Mouse (Mus musculus): ENCODE measurements around the gene Chtop. TPM values are rescaled to one million over a fixed set of nuclear protein-coding genes. Genes with fewer than 3 reads are reported as not detected.

The Chtop gene
- polyA plus RNA-seq, 1 experiment, result 92.0 TPM

DNA sequence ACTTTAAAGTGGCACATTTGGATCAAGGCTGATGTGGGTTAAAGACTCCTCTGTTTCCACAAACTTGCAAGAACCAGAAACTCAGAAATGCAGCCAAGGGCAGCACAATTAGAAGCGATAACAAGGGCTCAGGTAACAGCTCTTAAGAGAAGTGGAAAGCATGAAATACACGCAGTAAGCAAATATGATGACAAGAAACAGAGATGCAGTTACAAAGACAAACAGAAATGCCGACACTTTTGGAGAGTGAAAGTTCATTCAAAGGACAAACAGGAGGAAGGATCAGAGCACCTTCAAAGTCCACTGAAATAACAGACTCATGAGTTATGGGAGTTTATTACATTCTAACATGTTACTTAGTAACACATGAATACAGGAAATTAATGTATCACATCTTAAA is 2.9 kb downstream of the Chtop start:
- 94% methylated on average over 3 of the region's 3 CpGs for WGBS
- H3K4me1 ChIP-seq (ENCODE audit: control insufficient read depth, insufficient read depth, low read length), result no peaks in the 10 kb centered on the region; the same call in 1 of the 2 replicates
- no peak for TF ChIP-seq CTCF (IDR thresholded peaks at IDR 0.05; ENCODE audit: control insufficient read depth, insufficient read depth, low read length)
- no peak for TF ChIP-seq POLR2A (IDR thresholded peaks at IDR 0.05; ENCODE audit: borderline replicate concordance, control insufficient read depth, low read depth, low read length)
- H3K4me3 ChIP-seq (replicated peaks; ENCODE audit: control insufficient read depth, low read depth, low read length), result no peak overlapping the region
- no peak overlapping the region for H3K27ac ChIP-seq (ENCODE audit: control insufficient read depth, insufficient read depth, low read depth, low read length, poor library complexity)

- Histone ChIP-seq H3K4me3 (replicated peaks; ENCODE audit: control insufficient read depth, low read depth, low read length) (no peak overlapping the region), H3K4me1 (ENCODE audit: control insufficient read depth, insufficient read depth, low read length) (no peaks in the 10 kb centered on the region; the same call in 1 of the 2 replicates), H3K27ac (ENCODE audit: control insufficient read depth, insufficient read depth, low read depth, low read length, poor library complexity) (no peak overlapping the region)
- TF ChIP-seq POLR2A (IDR thresholded peaks at IDR 0.05; ENCODE audit: borderline replicate concordance, control insufficient read depth, low read depth, low read length), result no peak
- TF ChIP-seq CTCF (IDR thresholded peaks at IDR 0.05; ENCODE audit: control insufficient read depth, insufficient read depth, low read length), result no peak
- 90% methylated on average over 5 of the region's 5 CpGs for WGBS
These were observed 4.1 kb downstream of the Chtop start for GRCm38 (mm10) chr3:90505216-90505615.

DNA sequence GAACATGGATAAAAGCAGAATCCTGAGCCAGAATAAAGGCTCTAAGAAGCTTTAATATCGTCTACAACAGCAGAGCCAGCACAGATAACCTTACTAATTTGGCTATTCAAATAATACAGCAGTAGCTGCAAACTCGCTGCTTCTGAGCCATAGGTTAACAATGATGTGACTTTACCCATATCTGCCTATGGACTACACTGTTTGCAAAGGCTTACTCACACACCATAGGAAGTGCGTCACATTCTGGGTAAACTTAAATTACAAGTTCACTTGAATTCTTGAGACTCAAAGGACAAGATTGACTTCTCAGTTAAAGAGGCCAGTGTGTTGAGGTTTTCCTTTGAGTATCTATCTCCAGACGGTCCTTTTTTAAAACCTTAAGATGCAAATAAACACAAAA is 5.9 kb downstream of the Chtop start:
- H3K4me3 ChIP-seq (replicated peaks; ENCODE audit: control insufficient read depth, low read depth, low read length), result no peak overlapping the region
- no peak overlapping the region for H3K27ac ChIP-seq (ENCODE audit: control insufficient read depth, insufficient read depth, low read depth, low read length, poor library complexity)
- 85% methylated on average over 4 of the region's 4 CpGs for WGBS
- TF ChIP-seq CTCF (IDR thresholded peaks at IDR 0.05; ENCODE audit: control insufficient read depth, insufficient read depth, low read length) (no peak), POLR2A (IDR thresholded peaks at IDR 0.05; ENCODE audit: borderline replicate concordance, control insufficient read depth, low read depth, low read length) (no peak)
- no peaks in the 10 kb centered on the region; the same call in 1 of the 2 replicates for H3K4me1 ChIP-seq (ENCODE audit: control insufficient read depth, insufficient read depth, low read length)

DNA sequence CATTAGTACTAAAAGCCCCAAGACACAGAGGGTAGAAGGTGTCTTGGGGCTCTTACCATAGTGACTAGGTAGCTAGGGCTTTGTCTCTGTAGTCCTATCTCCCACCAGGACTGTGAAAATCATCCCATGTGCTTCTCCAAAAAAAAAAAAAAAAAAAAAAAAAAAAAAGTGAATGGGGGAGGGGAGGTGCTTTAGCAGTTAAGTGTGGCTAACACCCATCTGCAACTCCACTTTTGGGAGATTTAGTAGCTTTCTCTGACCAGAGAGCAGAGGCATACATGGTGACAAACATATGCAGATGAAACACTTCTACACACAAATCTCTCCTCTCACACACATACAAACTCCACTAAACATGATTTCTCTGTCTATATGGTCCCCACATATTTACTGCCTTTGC is 11.7 kb downstream of the Chtop start:
- TF ChIP-seq POLR2A (IDR thresholded peaks at IDR 0.05; ENCODE audit: borderline replicate concordance, control insufficient read depth, low read depth, low read length), result no peak
- no peak for TF ChIP-seq CTCF (IDR thresholded peaks at IDR 0.05; ENCODE audit: control insufficient read depth, insufficient read depth, low read length)
- no peak overlapping the region for H3K4me3 ChIP-seq (replicated peaks; ENCODE audit: control insufficient read depth, low read depth, low read length)
- no peaks in the 10 kb centered on the region for H3K4me1 ChIP-seq (ENCODE audit: control insufficient read depth, insufficient read depth, low read length)
- no peak overlapping the region for H3K27ac ChIP-seq (ENCODE audit: control insufficient read depth, insufficient read depth, low read depth, low read length, poor library complexity)

DNA sequence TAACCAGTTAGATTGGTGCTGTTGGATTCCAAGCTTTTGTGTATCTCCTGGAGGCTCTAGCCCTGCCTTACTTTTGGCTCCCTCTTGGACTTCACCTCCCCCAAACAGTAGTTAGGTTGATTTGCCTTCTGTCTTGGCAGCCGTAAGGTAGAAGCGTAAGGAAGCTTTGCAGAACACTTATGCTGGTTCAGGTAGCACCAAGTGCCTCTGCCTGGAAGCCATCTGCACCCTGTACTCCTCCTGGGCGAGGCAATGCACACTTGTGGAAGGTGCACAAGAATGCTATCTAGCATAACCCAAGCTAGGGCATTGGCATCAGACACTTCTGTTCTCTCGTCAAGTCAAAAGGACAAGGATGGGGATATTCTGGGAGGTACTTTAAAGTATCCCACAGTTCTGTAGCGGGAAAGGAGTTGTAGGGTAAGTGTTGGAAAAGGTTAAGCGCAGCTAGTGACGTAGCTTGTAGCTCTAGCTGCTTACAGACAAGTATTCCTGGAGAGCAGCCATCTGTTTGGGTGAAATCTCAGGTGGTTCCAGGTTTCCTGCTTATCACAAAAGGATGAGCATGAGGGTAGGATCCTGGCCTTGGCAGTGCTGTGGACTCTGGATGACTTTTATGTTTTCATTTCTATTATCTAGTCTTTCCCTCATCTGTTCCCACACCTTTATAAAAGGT is 13.3 kb downstream of the Chtop start:
- H3K4me1 ChIP-seq (ENCODE audit: control insufficient read depth, insufficient read depth, low read length), result no peaks in the 10 kb centered on the region
- WGBS, result 90% methylated on average over 7 of the region's 7 CpGs
- no peak overlapping the region for H3K27ac ChIP-seq (ENCODE audit: control insufficient read depth, insufficient read depth, low read depth, low read length, poor library complexity)
- H3K4me3 ChIP-seq (replicated peaks; ENCODE audit: control insufficient read depth, low read depth, low read length), result no peak overlapping the region
- TF ChIP-seq CTCF (IDR thresholded peaks at IDR 0.05; ENCODE audit: control insufficient read depth, insufficient read depth, low read length) (no peak), POLR2A (IDR thresholded peaks at IDR 0.05; ENCODE audit: borderline replicate concordance, control insufficient read depth, low read depth, low read length) (no peak)

DNA sequence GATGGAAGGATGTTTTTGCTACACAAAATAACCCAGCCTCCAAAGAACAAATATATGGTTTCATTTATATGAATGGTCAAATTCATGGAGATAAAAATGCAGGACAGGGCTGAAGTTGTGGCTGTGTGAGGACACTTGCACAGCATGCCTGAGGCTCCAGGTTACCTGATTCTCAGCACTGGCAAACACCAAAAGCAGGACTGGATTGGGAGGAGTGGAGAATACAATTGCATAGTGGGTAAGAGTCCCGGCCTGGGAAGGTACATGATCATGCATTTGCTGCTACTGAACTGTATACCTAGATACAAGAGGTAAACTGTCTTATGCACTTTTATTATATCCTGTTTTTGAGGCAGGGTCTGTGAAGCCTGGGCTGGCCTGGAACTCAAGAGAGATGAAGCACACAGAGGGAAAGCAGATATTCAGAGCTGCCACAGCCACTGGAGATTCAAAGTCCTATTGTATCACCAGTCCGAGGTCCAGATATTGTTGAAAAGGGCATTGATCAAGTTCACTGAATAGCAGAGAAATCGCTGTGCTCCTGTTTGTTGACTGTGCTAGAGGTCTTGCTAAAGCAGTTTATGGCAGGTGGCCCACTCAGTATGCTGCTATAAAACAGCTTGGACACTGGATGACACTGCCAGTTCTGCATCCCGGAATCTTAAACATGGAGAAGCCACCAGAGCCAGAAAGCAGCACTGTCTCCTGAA is 15.3 kb downstream of the Chtop start:
- WGBS, result 82% methylated on average over 4 of the region's 4 CpGs
- H3K4me1 ChIP-seq (ENCODE audit: control insufficient read depth, insufficient read depth, low read length), result no peaks in the 10 kb centered on the region
- TF ChIP-seq POLR2A (IDR thresholded peaks at IDR 0.05; ENCODE audit: borderline replicate concordance, control insufficient read depth, low read depth, low read length) (no peak), CTCF (IDR thresholded peaks at IDR 0.05; ENCODE audit: control insufficient read depth, insufficient read depth, low read length) (no peak)
- H3K4me3 ChIP-seq (replicated peaks; ENCODE audit: control insufficient read depth, low read depth, low read length), result no peak overlapping the region
- no peak overlapping the region for H3K27ac ChIP-seq (ENCODE audit: control insufficient read depth, insufficient read depth, low read depth, low read length, poor library complexity)

DNA sequence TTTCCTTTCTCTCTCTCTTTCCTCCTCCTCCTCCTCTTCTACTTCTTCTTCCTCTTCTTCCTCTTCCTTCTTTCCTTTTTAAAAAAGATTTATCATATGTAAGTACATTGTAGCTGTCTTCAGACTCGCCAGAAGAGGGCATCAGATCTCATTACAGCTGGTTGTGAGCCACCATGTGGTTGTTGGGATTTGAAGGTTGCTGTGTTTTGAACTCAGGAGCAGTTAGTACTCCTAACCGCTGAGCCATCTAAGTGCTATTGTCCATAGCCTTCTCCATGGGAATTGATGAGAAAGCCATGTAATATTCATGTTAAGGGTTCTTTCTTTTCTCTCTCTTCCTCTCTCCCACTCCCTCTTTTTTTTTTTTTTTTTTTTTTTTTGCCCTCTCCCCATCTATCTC is 17.9 kb downstream of the Chtop start:
- WGBS, result 33% methylated on average over 2 of the region's 2 CpGs
- Histone ChIP-seq H3K4me3 (replicated peaks; ENCODE audit: control insufficient read depth, low read depth, low read length) (no peak overlapping the region), H3K4me1 (ENCODE audit: control insufficient read depth, insufficient read depth, low read length) (no peaks in the 10 kb centered on the region), H3K27ac (ENCODE audit: control insufficient read depth, insufficient read depth, low read depth, low read length, poor library complexity) (no peak overlapping the region)
- TF ChIP-seq POLR2A (IDR thresholded peaks at IDR 0.05; ENCODE audit: borderline replicate concordance, control insufficient read depth, low read depth, low read length) (no peak), CTCF (IDR thresholded peaks at IDR 0.05; ENCODE audit: control insufficient read depth, insufficient read depth, low read length) (no peak)

GRCm38 (mm10) chr3:90490696-90491256 is 18.5 kb downstream of the Chtop start, which contains the start of gene Snapin:
Snapin (minus strand) TSS chr3:90491033.
- Histone ChIP-seq H3K4me3 (replicated peaks; ENCODE audit: control insufficient read depth, low read depth, low read length) (peak within 1 kb of the TSS; percentile 91), H3K27ac (ENCODE audit: control insufficient read depth, insufficient read depth, low read depth, low read length, poor library complexity) (peak within 1 kb of the TSS; percentile 92), H3K4me1 (ENCODE audit: control insufficient read depth, insufficient read depth, low read length) (no peaks in the 10 kb centered on the region)
- under 1% methylated on average over 37 of the region's 37 CpGs for WGBS
- TF ChIP-seq CTCF (IDR thresholded peaks at IDR 0.05; ENCODE audit: control insufficient read depth, insufficient read depth, low read length), result peak; percentile 85
- TF ChIP-seq POLR2A (IDR thresholded peaks at IDR 0.05; ENCODE audit: borderline replicate concordance, control insufficient read depth, low read depth, low read length), result peak; percentile 63; the same call in 1 of the 2 replicates
